ENCODE assay signal across 31 mouse cellular contexts in genomic region chr6:144640591-144640990, GRCm38 (mm10).
DNase-seq lines count a peak whose midpoint lies in the region; ATAC-seq and TF ChIP-seq lines count a peak whose summit lies in the region.
"Had no signal": no experiment of that assay in that cellular context is flagged by ENCODE, and none has a peak within 500 bp of the region (broad histone marks: within the 10 kb centered on the region; RNA-seq: fewer than 3 reads in every experiment).

No protein-coding gene starts in this region.

- no peaks in the 10 kb centered on the region for H3K27me3 ChIP-seq in lung, postnatal 0 days (replicated peaks; ENCODE audit: insufficient read depth, low read length)
- H3K27me3 ChIP-seq in hindbrain, embryonic 12.5 days, result no peaks in the 10 kb centered on the region
- no peaks in the 10 kb centered on the region for H3K27me3 ChIP-seq in heart, embryonic 10.5 days (ENCODE audit: insufficient read depth, poor library complexity, severe bottlenecking)
- H3K27me3 ChIP-seq: embryonic facial prominence, embryonic 12.5 days; hindbrain, embryonic 13.5 days; kidney, embryonic 15.5 days; limb, embryonic 12.5 days; liver, embryonic 15.5 days; lung, embryonic 15.5 days; neural tube, embryonic 13.5 days had no signal

- H3K4me3 ChIP-seq in lung, postnatal 0 days (ENCODE audit: low read depth, low read length), result no peak overlapping the region
- no peak overlapping the region for H3K4me3 ChIP-seq in hindbrain, embryonic 12.5 days
- no peak overlapping the region for H3K4me3 ChIP-seq in heart, embryonic 10.5 days
- H3K4me3 ChIP-seq: embryonic facial prominence, embryonic 12.5 days; hindbrain, embryonic 13.5 days; kidney, embryonic 15.5 days; limb, embryonic 12.5 days; liver, embryonic 15.5 days; lung, embryonic 15.5 days; midbrain, embryonic 12.5 days; neural tube, embryonic 13.5 days had no signal

- H3K9ac ChIP-seq in lung, postnatal 0 days (replicated peaks; ENCODE audit: low read depth), result no peak overlapping the region
- no peak overlapping the region for H3K9ac ChIP-seq in hindbrain, embryonic 12.5 days
- H3K9ac ChIP-seq: embryonic facial prominence, embryonic 12.5 days; hindbrain, embryonic 13.5 days; kidney, embryonic 15.5 days; limb, embryonic 12.5 days; liver, embryonic 15.5 days; lung, embryonic 15.5 days; midbrain, embryonic 12.5 days; neural tube, embryonic 13.5 days had no signal

- DNase-seq in adrenal gland, adult (ENCODE audit: inconsistent age in 2 of 2, low spot score in 1 of 2), result peak; percentile 41 to 79
- no peak for DNase-seq in adrenal gland, postnatal 14 days
- peak; percentile 48 for DNase-seq in lung, postnatal 0 days (ENCODE audit: low spot score)
- no peak for DNase-seq in lung, adult 18-20 months
- DNase-seq in fibroblast of lung, adult 2 months (ENCODE audit: low read depth), result peak; percentile 26
- DNase-seq in frontal cortex, postnatal 14 days (ENCODE audit: low spot score in 2 of 2), result no peak
- no peak for DNase-seq in heart, embryonic 10.5 days (ENCODE audit: low spot score)
- DNase-seq: cerebellum, adult 11 months; cerebellum, adult 9-11 months; embryo, embryonic 11 days; heart, postnatal 36 days; kidney, adult 18-20 months; kidney, postnatal 25 days; layer of hippocampus, postnatal 36 days; lung, postnatal 36 days; right cerebral cortex, postnatal 4 days; thymus, adult 18-20 months; thymus, postnatal 25 days had no signal

- ATAC-seq in lung, postnatal 0 days, result peak; percentile 52; the same call in 1 of the 2 replicates
- ATAC-seq in hindbrain, embryonic 12.5 days (ENCODE audit: low FRiP score), result no peak
- ATAC-seq: activated CD4-positive, CD25-positive, alpha-beta regulatory T cell, adult 4 months; forebrain, embryonic 16.5 days had no signal

- no peaks in the 10 kb centered on the region for H3K36me3 ChIP-seq in lung, postnatal 0 days (ENCODE audit: insufficient read depth, low read length)
- no peaks in the 10 kb centered on the region for H3K36me3 ChIP-seq in hindbrain, embryonic 12.5 days
- H3K36me3 ChIP-seq in heart, embryonic 10.5 days, result no peaks in the 10 kb centered on the region
- H3K36me3 ChIP-seq: embryonic facial prominence, embryonic 12.5 days; hindbrain, embryonic 13.5 days; kidney, embryonic 15.5 days; limb, embryonic 12.5 days; liver, embryonic 15.5 days; lung, embryonic 15.5 days; midbrain, embryonic 12.5 days; neural tube, embryonic 13.5 days had no signal

- no peak overlapping the region for H3K4me2 ChIP-seq in lung, postnatal 0 days (replicated peaks; ENCODE audit: low read depth, low read length)
- H3K4me2 ChIP-seq in hindbrain, embryonic 12.5 days (replicated peaks), result no peak overlapping the region
- H3K4me2 ChIP-seq: embryonic facial prominence, embryonic 12.5 days; heart, embryonic 11.5 days; hindbrain, embryonic 13.5 days; kidney, embryonic 15.5 days; limb, embryonic 12.5 days; liver, embryonic 15.5 days; lung, embryonic 15.5 days; midbrain, embryonic 12.5 days; neural tube, embryonic 13.5 days had no signal

- no peaks in the 10 kb centered on the region for H3K4me1 ChIP-seq in lung, postnatal 0 days (ENCODE audit: insufficient read depth, low read depth, low read length)
- peaks cover 6% of the 10 kb centered on the region for H3K4me1 ChIP-seq in hindbrain, embryonic 12.5 days
- 0 out of 2 replicates have a peak, but pooled peaks cover 16% of the 10 kb centered on the region for H3K4me1 ChIP-seq in heart, embryonic 10.5 days

- TF ChIP-seq EP300 in lung, postnatal 0 days (IDR thresholded peaks at IDR 0.05), result 0 out of 2 replicates have a peak, but pooled peaks have one; percentile 15

- 69% methylated on average over 3 of the region's 3 CpGs for WGBS in lung, postnatal 0 days
- WGBS in hindbrain, embryonic 12.5 days, result 83% methylated on average over 3 of the region's 3 CpGs
- whole genome bisulfite sequencing in heart, embryonic 10.5 days, result 66% methylated on average over 3 of the region's 3 CpGs

- H3K9me3 ChIP-seq in lung, postnatal 0 days (ENCODE audit: low read length), result no peaks in the 10 kb centered on the region
- no peaks in the 10 kb centered on the region for H3K9me3 ChIP-seq in hindbrain, embryonic 12.5 days (replicated peaks)
- no peaks in the 10 kb centered on the region for H3K9me3 ChIP-seq in heart, embryonic 10.5 days
- H3K9me3 ChIP-seq: embryonic facial prominence, embryonic 12.5 days; hindbrain, embryonic 13.5 days; kidney, embryonic 15.5 days; limb, embryonic 12.5 days; liver, embryonic 15.5 days; lung, embryonic 15.5 days; midbrain, embryonic 12.5 days; neural tube, embryonic 13.5 days had no signal

- no peak for TF ChIP-seq CTCF in lung, postnatal 0 days (IDR thresholded peaks at IDR 0.05)

- H3K27ac ChIP-seq in lung, postnatal 0 days (ENCODE audit: low read length), result no peak overlapping the region
- no peak overlapping the region for H3K27ac ChIP-seq in hindbrain, embryonic 12.5 days
- H3K27ac ChIP-seq in heart, embryonic 10.5 days, result no peak overlapping the region
- H3K27ac ChIP-seq: embryonic facial prominence, embryonic 12.5 days; hindbrain, embryonic 13.5 days; kidney, embryonic 15.5 days; limb, embryonic 12.5 days; liver, embryonic 15.5 days; lung, embryonic 15.5 days; midbrain, embryonic 12.5 days; neural tube, embryonic 13.5 days; stomach, postnatal 0 days had no signal

Comparison
In these comparisons a context has a peak if more than half of its experiments do, and no peak if none do; other contexts are left out.
1. DNase-seq: peak in adrenal gland, adult (2 of 2), lung, postnatal 0 days (single experiment) and fibroblast of lung, adult 2 months (single experiment); none in adrenal gland, postnatal 14 days (single experiment), lung, adult 18-20 months (0 of 2), frontal cortex, postnatal 14 days (0 of 2) and heart, embryonic 10.5 days (single experiment).